Mouse (Mus musculus) left cerebral cortex, adult 9 months (tissue): ENCODE data around the gene Pcdh15.

Experiments
- DNase-seq, 2 experiments: peaks; one replicate each; pipeline ENCODE4 v3.0.0; 2022; ENCODE audit warnings: low spot score in 2 of 2

Pcdh15 gene

GRCm38 (mm10) chr10:73821657-73822583 is 722.8 kb downstream of the Pcdh15 start:
- peak in 1 of 2 experiments; percentile 21 for DNase-seq

- no peak for DNase-seq
Measured at GRCm38 (mm10) chr10:73823214-73823613, 724.1 kb downstream of the Pcdh15 start.

GRCm38 (mm10) chr10:73826354-73826753 is 727.2 kb downstream of the Pcdh15 start:
- peak in 1 of 2 experiments; percentile 17 for DNase-seq

- no peak for DNase-seq
Measured at GRCm38 (mm10) chr10:73828781-73829180, 729.6 kb downstream of the Pcdh15 start.

GRCm38 (mm10) chr10:73844998-73845397 is 745.9 kb downstream of the Pcdh15 start:
- no peak for DNase-seq

- DNase-seq = no peak
Measured at GRCm38 (mm10) chr10:73862181-73862580, 763.0 kb downstream of the Pcdh15 start.

- no peak for DNase-seq
Measured at GRCm38 (mm10) chr10:73878055-73878728, 779.0 kb downstream of the Pcdh15 start.

- DNase-seq = no peak
Measured at GRCm38 (mm10) chr10:73878729-73879067, 779.6 kb downstream of the Pcdh15 start.

GRCm38 (mm10) chr10:73887771-73888170 is 788.6 kb downstream of the Pcdh15 start:
- no peak for DNase-seq

- DNase-seq = no peak
Measured at GRCm38 (mm10) chr10:73892251-73892650, 793.1 kb downstream of the Pcdh15 start.

GRCm38 (mm10) chr10:73896086-73896607 is 797.0 kb downstream of the Pcdh15 start:
- no peak for DNase-seq

- no peak for DNase-seq
Measured at GRCm38 (mm10) chr10:73899165-73899564, 800.0 kb downstream of the Pcdh15 start.

- DNase-seq = no peak
Measured at GRCm38 (mm10) chr10:73907626-73908025, 808.5 kb downstream of the Pcdh15 start.

GRCm38 (mm10) chr10:73908568-73908967 is 809.4 kb downstream of the Pcdh15 start:
- peak; percentile 9 to 25 for DNase-seq

GRCm38 (mm10) chr10:73915170-73915569 is 816.0 kb downstream of the Pcdh15 start:
- DNase-seq = no peak

GRCm38 (mm10) chr10:73921579-73921978 is 822.4 kb downstream of the Pcdh15 start:
- no peak for DNase-seq

- DNase-seq = no peak
Measured at GRCm38 (mm10) chr10:73928672-73929071, 829.5 kb downstream of the Pcdh15 start.

GRCm38 (mm10) chr10:73929718-73930117 is 830.6 kb downstream of the Pcdh15 start:
- DNase-seq = peak; percentile 5 to 28

- no peak for DNase-seq
Measured at GRCm38 (mm10) chr10:73931185-73931584, 832.0 kb downstream of the Pcdh15 start.

- no peak for DNase-seq
Measured at GRCm38 (mm10) chr10:73931996-73932679, 833.0 kb downstream of the Pcdh15 start.

- no peak for DNase-seq
Measured at GRCm38 (mm10) chr10:73936121-73936520, 837.0 kb downstream of the Pcdh15 start.

- DNase-seq = no peak
Measured at GRCm38 (mm10) chr10:73938989-73939388, 839.8 kb downstream of the Pcdh15 start.
